Mouse (Mus musculus): ENCODE measurements around the gene Olfr364-ps1. TPM values are rescaled to one million over a fixed set of nuclear protein-coding genes. Genes with fewer than 3 reads are reported as not detected.

Olfr364-ps1 gene
- not detected in 2 replicates for polyA plus RNA-seq (2015; fragmentation: Nextera tagmentation; extraction: Ambion mirVana)

DNA sequence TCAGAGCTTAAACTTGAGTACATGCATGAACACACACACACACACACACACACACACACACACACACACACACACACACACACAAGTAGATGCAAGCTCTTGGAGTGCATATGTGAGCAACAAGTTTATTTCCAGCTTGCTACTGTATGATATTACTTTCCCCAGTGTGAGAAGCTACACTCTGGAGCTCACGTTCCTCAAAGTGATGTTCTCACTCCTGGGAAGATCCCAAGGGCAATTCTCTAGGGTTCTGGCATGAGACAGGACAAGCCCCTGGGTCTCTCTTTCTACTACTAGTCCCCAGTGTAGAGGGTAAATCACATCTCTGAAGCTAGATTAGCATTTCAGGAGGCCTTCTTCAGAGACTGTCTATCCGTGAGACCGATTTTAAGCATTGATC, at the start of gene Olfr364-ps1:
TSS of gene Olfr364-ps1 (plus strand) at position 301 of the 400 bp plus-strand sequence.
- 72% methylated on average over 3 of the region's 3 CpGs for WGBS
- no peak for ATAC-seq (ENCODE audit: extremely low read depth, insufficient number of reproducible peaks, low FRiP score, low TSS enrichment)
- no peak within 1 kb of the TSS for H3K4me2 ChIP-seq
- no peaks in the 10 kb centered on the region for H3K27me3 ChIP-seq (replicated peaks)
- no peak within 1 kb of the TSS for H3K4me3 ChIP-seq
- no peak within 1 kb of the TSS for H3K27ac ChIP-seq (replicated peaks)
- no peaks in the 10 kb centered on the region for H3K4me1 ChIP-seq
- no peaks in the 10 kb centered on the region for H3K36me3 ChIP-seq
- peaks cover 3% of the 10 kb centered on the region; the same call in 1 of the 2 replicates for H3K9me3 ChIP-seq
- no peak within 1 kb of the TSS for H3K9ac ChIP-seq

DNA sequence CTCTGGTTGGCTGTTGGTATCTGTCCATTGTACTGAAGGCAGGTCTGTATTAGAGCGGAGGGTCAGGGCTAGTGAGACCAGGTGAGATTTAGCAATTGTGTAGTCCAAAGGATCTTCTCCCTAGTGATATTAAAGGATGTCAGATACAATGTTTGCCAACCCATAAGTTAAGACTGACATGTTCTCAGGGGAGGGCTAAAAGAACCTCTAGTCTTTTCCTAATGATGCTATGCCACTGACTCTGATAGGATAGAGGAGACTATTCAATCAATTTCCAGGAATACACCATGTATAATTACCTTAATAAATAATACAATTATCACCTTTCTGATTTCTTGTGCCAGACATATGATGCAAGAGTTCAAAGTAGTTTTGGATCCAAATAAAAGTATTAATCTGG, 21.3 kb upstream of the Olfr364-ps1 start, which contains the start of gene Olfr362:
TSS of gene Olfr362 (minus strand) at position 101 of the 400 bp plus-strand sequence.
- Histone ChIP-seq H3K4me1 (no peaks in the 10 kb centered on the region), H3K27me3 (replicated peaks) (no peaks in the 10 kb centered on the region), H3K4me3 (no peak within 1 kb of the TSS), H3K36me3 (no peaks in the 10 kb centered on the region), H3K27ac (replicated peaks) (no peak within 1 kb of the TSS), H3K9ac (no peak within 1 kb of the TSS), H3K4me2 (no peak within 1 kb of the TSS), H3K9me3 (peaks cover 19% of the 10 kb centered on the region)
- ATAC-seq (ENCODE audit: extremely low read depth, insufficient number of reproducible peaks, low FRiP score, low TSS enrichment), result no peak
- whole genome bisulfite sequencing, result 84% methylated on average over 1 of the region's 1 CpGs

DNA sequence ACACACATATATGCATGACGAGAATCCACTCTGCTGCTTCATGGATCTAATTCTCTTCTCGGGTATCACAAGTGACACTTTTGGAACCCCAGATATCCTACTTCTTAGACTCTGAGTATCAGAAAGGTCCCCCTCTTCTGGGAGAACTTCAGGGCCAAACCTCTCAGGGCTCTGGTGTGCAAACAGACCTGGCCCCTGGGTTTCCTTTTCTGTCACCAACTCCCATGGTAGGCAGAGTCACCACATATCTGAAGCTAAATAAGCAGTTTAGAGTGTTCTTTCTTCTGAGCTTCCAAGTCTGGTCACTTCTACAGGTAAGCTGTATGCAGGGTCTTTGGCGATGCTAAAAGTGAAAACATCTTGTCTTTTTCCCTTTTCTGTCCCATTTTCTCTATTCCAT, 48.8 kb downstream of the Olfr364-ps1 start, which contains the start of gene Olfr365:
TSS of gene Olfr365 (plus strand) at position 301 of the 400 bp plus-strand sequence.
- peaks cover 10% of the 10 kb centered on the region; the same call in 1 of the 2 replicates for H3K9me3 ChIP-seq
- no peak for ATAC-seq (ENCODE audit: extremely low read depth, insufficient number of reproducible peaks, low FRiP score, low TSS enrichment)
- H3K36me3 ChIP-seq, result no peaks in the 10 kb centered on the region
- no peak within 1 kb of the TSS for H3K4me2 ChIP-seq
- 54% methylated on average over 3 of the region's 3 CpGs for WGBS
- H3K4me1 ChIP-seq, result no peaks in the 10 kb centered on the region
- no peak within 1 kb of the TSS for H3K4me3 ChIP-seq
- H3K9ac ChIP-seq, result no peak within 1 kb of the TSS
- H3K27me3 ChIP-seq (replicated peaks), result no peaks in the 10 kb centered on the region
- no peak within 1 kb of the TSS for H3K27ac ChIP-seq (replicated peaks)

Other genes starting within 250 kb of the Olfr364-ps1 start
- gene Olfr353, start 246.4 kb upstream of the Olfr364-ps1 start, polyA plus RNA-seq (2015; fragmentation: Nextera tagmentation; extraction: Ambion mirVana), result not detected in 2 replicates
- not detected in 2 replicates for gene Olfr354, start 233.6 kb upstream of the Olfr364-ps1 start, polyA plus RNA-seq (2015; fragmentation: Nextera tagmentation; extraction: Ambion mirVana)
- not detected in 2 replicates for gene Olfr355, start 210.4 kb upstream of the Olfr364-ps1 start, polyA plus RNA-seq (2015; fragmentation: Nextera tagmentation; extraction: Ambion mirVana)
- not detected in 2 replicates for gene Olfr356, start 202.2 kb upstream of the Olfr364-ps1 start, polyA plus RNA-seq (2015; fragmentation: Nextera tagmentation; extraction: Ambion mirVana)
- not detected in 2 replicates for gene Olfr357, start 145.5 kb upstream of the Olfr364-ps1 start, polyA plus RNA-seq (2015; fragmentation: Nextera tagmentation; extraction: Ambion mirVana)
- gene Olfr358, start 130.0 kb upstream of the Olfr364-ps1 start, polyA plus RNA-seq (2015; fragmentation: Nextera tagmentation; extraction: Ambion mirVana), result not detected in 2 replicates
- gene Olfr360, start 73.6 kb upstream of the Olfr364-ps1 start, polyA plus RNA-seq (2015; fragmentation: Nextera tagmentation; extraction: Ambion mirVana), result not detected in 2 replicates
- gene Olfr361, start 50.0 kb upstream of the Olfr364-ps1 start, polyA plus RNA-seq (2015; fragmentation: Nextera tagmentation; extraction: Ambion mirVana), result not detected in 2 replicates
- gene Olfr362, start 21.4 kb upstream of the Olfr364-ps1 start, polyA plus RNA-seq (2015; fragmentation: Nextera tagmentation; extraction: Ambion mirVana), result not detected in 2 replicates
- gene Olfr365, start 48.9 kb downstream of the Olfr364-ps1 start, polyA plus RNA-seq (2015; fragmentation: Nextera tagmentation; extraction: Ambion mirVana), result not detected in 2 replicates
- gene Olfr366, start 72.3 kb downstream of the Olfr364-ps1 start, polyA plus RNA-seq (2015; fragmentation: Nextera tagmentation; extraction: Ambion mirVana), result not detected in 2 replicates
- gene Olfr368, start 187.2 kb downstream of the Olfr364-ps1 start, polyA plus RNA-seq (2015; fragmentation: Nextera tagmentation; extraction: Ambion mirVana), result not detected in 2 replicates
- 29.7 and 33.4 TPM in 2 replicates for gene Pdcl, start 220.0 kb downstream of the Olfr364-ps1 start, polyA plus RNA-seq (2015; fragmentation: Nextera tagmentation; extraction: Ambion mirVana)

Data from heart, embryonic 13.5 days (tissue).